9 mouse cellular contexts compared by ENCODE assay signal in genomic region chr9:61054427-61054826, GRCm38 (mm10).
DNase-seq lines count a peak whose midpoint lies in the region; ATAC-seq and TF ChIP-seq lines count a peak whose summit lies in the region.
"Had no signal": no experiment of that assay in that cellular context is flagged by ENCODE, and none has a peak within 500 bp of the region (broad histone marks: within the 10 kb centered on the region; RNA-seq: fewer than 3 reads in every experiment).

No protein-coding gene starts in this region.

- H3K27ac ChIP-seq in midbrain, embryonic 14.5 days (replicated peaks; ENCODE audit: low read depth, low read length), result no peak overlapping the region
- no peak overlapping the region for H3K27ac ChIP-seq in midbrain, embryonic 13.5 days
- H3K27ac ChIP-seq in bone marrow, adult 2 months (ENCODE audit: control insufficient read depth, insufficient read depth, low read depth, low read length, poor library complexity), result peak overlapping the region; percentile 12; the same call in 1 of the 2 replicates
- no peak overlapping the region for H3K27ac ChIP-seq in kidney, embryonic 15.5 days
- H3K27ac ChIP-seq: macrophage had no signal

- ATAC-seq in midbrain, embryonic 14.5 days (ENCODE audit: low FRiP score, low TSS enrichment), result no peak
- no peak; the same call in 1 of the 2 replicates for ATAC-seq in midbrain, embryonic 13.5 days
- ATAC-seq in kidney, embryonic 15.5 days (replicated peaks; ENCODE audit: low FRiP score), result peak; percentile 80

- no peak overlapping the region for H3K4me2 ChIP-seq in midbrain, embryonic 14.5 days (ENCODE audit: low read length)
- no peak overlapping the region for H3K4me2 ChIP-seq in midbrain, embryonic 13.5 days (replicated peaks)
- no peak overlapping the region for H3K4me2 ChIP-seq in kidney, embryonic 15.5 days

- no peak overlapping the region for H3K9ac ChIP-seq in midbrain, embryonic 14.5 days (replicated peaks; ENCODE audit: low read length)
- no peak overlapping the region for H3K9ac ChIP-seq in midbrain, embryonic 13.5 days (replicated peaks)
- no peak overlapping the region for H3K9ac ChIP-seq in kidney, embryonic 15.5 days

- DNase-seq in midbrain, embryonic 14.5 days, result peak; percentile 61
- peak; percentile 75 to 84 for DNase-seq in heart, adult 9 months (ENCODE audit: low spot score in 2 of 2)
- peak; percentile 59 for DNase-seq in lung, postnatal 14 days
- DNase-seq in spleen, postnatal 36 days (ENCODE audit: low spot score in 2 of 2), result peak; percentile 93 to 94
- no peak for DNase-seq in urinary bladder, postnatal 25 days (ENCODE audit: low spot score)

- H3K4me1 ChIP-seq in midbrain, embryonic 14.5 days (ENCODE audit: control insufficient read depth, insufficient read depth, low read length), result peaks cover 12% of the 10 kb centered on the region
- peaks cover 22% of the 10 kb centered on the region for H3K4me1 ChIP-seq in midbrain, embryonic 13.5 days (replicated peaks)
- H3K4me1 ChIP-seq in bone marrow, adult 2 months (ENCODE audit: control insufficient read depth, insufficient read depth, low read length), result peaks cover 17% of the 10 kb centered on the region
- H3K4me1 ChIP-seq in kidney, embryonic 15.5 days, result peaks cover 22% of the 10 kb centered on the region

- WGBS in midbrain, embryonic 14.5 days, result 40% methylated on average over 3 of the region's 3 CpGs
- WGBS in midbrain, embryonic 13.5 days, result 26% methylated on average over 3 of the region's 3 CpGs
- WGBS in bone marrow, adult 2 months, result 3% methylated on average over 3 of the region's 3 CpGs
- WGBS in kidney, embryonic 15.5 days, result 21% methylated on average over 3 of the region's 3 CpGs

- TF ChIP-seq CTCF in bone marrow, adult 2 months (IDR thresholded peaks at IDR 0.05; ENCODE audit: control insufficient read depth, insufficient read depth, low read length), result peak; percentile 32; the same call in 1 of the 2 replicates

- H3K36me3 ChIP-seq in midbrain, embryonic 14.5 days (ENCODE audit: control insufficient read depth, insufficient read depth, low read length), result no peaks in the 10 kb centered on the region
- no peaks in the 10 kb centered on the region for H3K36me3 ChIP-seq in midbrain, embryonic 13.5 days
- no peaks in the 10 kb centered on the region for H3K36me3 ChIP-seq in kidney, embryonic 15.5 days

- no peaks in the 10 kb centered on the region for H3K27me3 ChIP-seq in midbrain, embryonic 14.5 days (ENCODE audit: control insufficient read depth, insufficient read depth, low read length)
- H3K27me3 ChIP-seq in midbrain, embryonic 13.5 days, result peaks cover 25% of the 10 kb centered on the region; the same call in 1 of the 2 replicates
- H3K27me3 ChIP-seq in kidney, embryonic 15.5 days, result peaks cover 37% of the 10 kb centered on the region

- H3K4me3 ChIP-seq in midbrain, embryonic 14.5 days (replicated peaks; ENCODE audit: low read depth, low read length), result no peak overlapping the region
- H3K4me3 ChIP-seq in midbrain, embryonic 13.5 days (replicated peaks), result no peak overlapping the region
- H3K4me3 ChIP-seq in bone marrow, adult 2 months (replicated peaks; ENCODE audit: control insufficient read depth, low read depth, low read length), result no peak overlapping the region
- H3K4me3 ChIP-seq in kidney, embryonic 15.5 days (replicated peaks), result no peak overlapping the region

- H3K9me3 ChIP-seq in midbrain, embryonic 14.5 days (ENCODE audit: control insufficient read depth, low read length), result no peaks in the 10 kb centered on the region
- no peaks in the 10 kb centered on the region for H3K9me3 ChIP-seq in midbrain, embryonic 13.5 days
- H3K9me3 ChIP-seq in kidney, embryonic 15.5 days (replicated peaks), result no peaks in the 10 kb centered on the region

- no peak for TF ChIP-seq POLR2A in bone marrow, adult 2 months (IDR thresholded peaks at IDR 0.05; ENCODE audit: borderline replicate concordance, control insufficient read depth, low read depth, low read length)
